Comparison of ENCODE assay signal across 16 mouse cellular contexts in the genomic region with DNA sequence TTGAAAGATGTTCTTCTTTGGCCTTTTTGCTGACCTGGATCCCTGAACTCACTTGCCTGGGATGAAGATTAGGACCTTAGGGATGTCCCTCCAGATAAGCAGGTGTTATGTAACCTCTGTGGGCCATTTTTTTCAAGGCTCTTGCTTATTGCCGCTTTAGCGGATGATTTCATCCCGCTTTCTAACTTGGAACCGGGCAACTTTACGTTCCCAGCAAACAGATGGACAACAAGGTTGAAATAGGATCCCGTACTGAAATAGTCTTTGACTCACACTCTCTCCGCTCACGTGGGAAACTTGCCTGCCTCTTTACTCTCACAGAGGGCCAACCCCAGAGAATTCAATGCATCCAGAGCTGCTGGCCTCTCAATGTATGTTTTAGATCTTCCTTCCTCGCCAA.
DNase-seq lines count a peak whose midpoint lies in the region; ATAC-seq and TF ChIP-seq lines count a peak whose summit lies in the region.
"Had no signal": no experiment of that assay in that cellular context is flagged by ENCODE, and none has a peak within 500 bp of the region (broad histone marks: within the 10 kb centered on the region; RNA-seq: fewer than 3 reads in every experiment).

No protein-coding gene starts in this region.

- peak overlapping the region; percentile 48 for H3K27ac ChIP-seq in liver, embryonic 16.5 days (ENCODE audit: low read length)
- H3K27ac ChIP-seq in liver, embryonic 11.5 days (ENCODE audit: low read depth, low read length), result no peak overlapping the region
- peak overlapping the region; percentile 65 for H3K27ac ChIP-seq in heart, postnatal 0 days (ENCODE audit: low read depth)
- H3K27ac ChIP-seq: limb, embryonic 13.5 days; midbrain, embryonic 13.5 days; neural tube, embryonic 13.5 days had no signal

- 58% methylated on average over 9 of the region's 9 CpGs for WGBS in liver, embryonic 16.5 days (ENCODE audit: insufficient replicate concordance)
- 82% methylated on average over 9 of the region's 9 CpGs for WGBS in liver, embryonic 11.5 days
- WGBS in heart, postnatal 0 days, result 41% methylated on average over 9 of the region's 9 CpGs

- no peak overlapping the region for H3K4me2 ChIP-seq in liver, embryonic 16.5 days (ENCODE audit: low read depth, low read length)
- no peak overlapping the region for H3K4me2 ChIP-seq in liver, embryonic 11.5 days
- H3K4me2 ChIP-seq in heart, postnatal 0 days (ENCODE audit: low read depth, low read length), result peak overlapping the region; percentile 14; the same call in 1 of the 2 replicates
- H3K4me2 ChIP-seq: limb, embryonic 13.5 days; midbrain, embryonic 13.5 days; neural tube, embryonic 13.5 days had no signal

- peak; percentile 39 to 40 for DNase-seq in heart, adult 18-20 months
- no peak for DNase-seq in heart, adult 9 months (ENCODE audit: low spot score in 2 of 2)
- DNase-seq in liver, embryonic 11.5 days (ENCODE audit: low spot score), result no peak
- peak; percentile 67 for DNase-seq in heart, postnatal 0 days (ENCODE audit: low spot score)
- peak; percentile 71 for DNase-seq in telencephalon, adult 2 months (ENCODE audit: low read depth, low spot score)
- no peak for DNase-seq in layer of hippocampus, adult 9-10 months (ENCODE audit: low spot score)
- DNase-seq: cerebellum, adult 18-20 months; embryo, embryonic 11 days; forebrain, postnatal 0 days; lung, postnatal 14 days; thymus, postnatal 25 days had no signal

- peaks cover 16% of the 10 kb centered on the region for H3K4me1 ChIP-seq in liver, embryonic 16.5 days (ENCODE audit: control insufficient read depth, low read depth, low read length)
- H3K4me1 ChIP-seq in liver, embryonic 11.5 days (replicated peaks; ENCODE audit: control insufficient read depth, insufficient read depth, low read length), result no peaks in the 10 kb centered on the region
- H3K4me1 ChIP-seq in heart, postnatal 0 days (ENCODE audit: control insufficient read depth, insufficient read depth), result peaks cover 13% of the 10 kb centered on the region
- H3K4me1 ChIP-seq: midbrain, embryonic 13.5 days; neural tube, embryonic 13.5 days had no signal

- TF ChIP-seq EP300 in heart, postnatal 0 days (IDR thresholded peaks at IDR 0.05; ENCODE audit: low read depth), result no peak

- no peak overlapping the region for H3K9ac ChIP-seq in liver, embryonic 16.5 days (ENCODE audit: low read depth, low read length)
- H3K9ac ChIP-seq in liver, embryonic 11.5 days (ENCODE audit: low read depth, low read length), result no peak overlapping the region
- H3K9ac ChIP-seq in heart, postnatal 0 days (replicated peaks; ENCODE audit: low read depth, low read length), result no peak overlapping the region
- H3K9ac ChIP-seq: forebrain, postnatal 0 days; limb, embryonic 13.5 days; midbrain, embryonic 13.5 days; neural tube, embryonic 13.5 days had no signal

- no peaks in the 10 kb centered on the region for H3K9me3 ChIP-seq in liver, embryonic 16.5 days (replicated peaks; ENCODE audit: control insufficient read depth, low read length)
- no peaks in the 10 kb centered on the region for H3K9me3 ChIP-seq in liver, embryonic 11.5 days (ENCODE audit: control insufficient read depth, low read length)
- H3K9me3 ChIP-seq in heart, postnatal 0 days (replicated peaks; ENCODE audit: control insufficient read depth, low read length), result no peaks in the 10 kb centered on the region
- H3K9me3 ChIP-seq: limb, embryonic 13.5 days; midbrain, embryonic 13.5 days; neural tube, embryonic 13.5 days had no signal

- no peaks in the 10 kb centered on the region for H3K27me3 ChIP-seq in liver, embryonic 16.5 days (ENCODE audit: control insufficient read depth, insufficient read depth, low read depth, low read length)
- H3K27me3 ChIP-seq in liver, embryonic 11.5 days (replicated peaks; ENCODE audit: control insufficient read depth, insufficient read depth, low read length), result no peaks in the 10 kb centered on the region
- H3K27me3 ChIP-seq in heart, postnatal 0 days (ENCODE audit: control insufficient read depth, insufficient read depth, low read length), result no peaks in the 10 kb centered on the region
- H3K27me3 ChIP-seq: midbrain, embryonic 13.5 days; neural tube, embryonic 13.5 days had no signal

- TF ChIP-seq CTCF in heart, postnatal 0 days (IDR thresholded peaks at IDR 0.05; ENCODE audit: low read depth), result no peak

- no peak for ATAC-seq in liver, embryonic 16.5 days (ENCODE audit: low read depth)
- ATAC-seq in liver, embryonic 11.5 days (replicated peaks; ENCODE audit: low FRiP score), result no peak
- peak; percentile 63; the same call in 1 of the 2 replicates for ATAC-seq in heart, postnatal 0 days (ENCODE audit: insufficient read depth, low read depth)
- ATAC-seq: activated CD4-positive, CD25-positive, alpha-beta regulatory T cell, adult 4 months; forebrain, postnatal 0 days; midbrain, embryonic 13.5 days had no signal

- H3K4me3 ChIP-seq in liver, embryonic 16.5 days (ENCODE audit: low read depth, low read length), result no peak overlapping the region
- H3K4me3 ChIP-seq in liver, embryonic 11.5 days (ENCODE audit: low read depth, low read length), result no peak overlapping the region
- no peak overlapping the region for H3K4me3 ChIP-seq in heart, postnatal 0 days (ENCODE audit: low read depth, low read length)
- H3K4me3 ChIP-seq: limb, embryonic 13.5 days; midbrain, embryonic 13.5 days; neural tube, embryonic 13.5 days had no signal

- no peaks in the 10 kb centered on the region for H3K36me3 ChIP-seq in liver, embryonic 16.5 days (ENCODE audit: control insufficient read depth, insufficient read depth)
- no peaks in the 10 kb centered on the region for H3K36me3 ChIP-seq in liver, embryonic 11.5 days (ENCODE audit: control insufficient read depth, insufficient read depth, low read length)
- no peaks in the 10 kb centered on the region for H3K36me3 ChIP-seq in heart, postnatal 0 days (replicated peaks; ENCODE audit: control insufficient read depth, insufficient read depth, low read length)
- H3K36me3 ChIP-seq: limb, embryonic 13.5 days; midbrain, embryonic 13.5 days; neural tube, embryonic 13.5 days had no signal

Comparison
In these comparisons a context has a peak if more than half of its experiments do, and no peak if none do; other contexts are left out.
1. DNase-seq: peak in heart, adult 18-20 months (2 of 2), heart, postnatal 0 days (single experiment) and telencephalon, adult 2 months (single experiment); none in heart, adult 9 months (0 of 2), liver, embryonic 11.5 days (single experiment) and layer of hippocampus, adult 9-10 months (single experiment).